37 mouse cellular contexts compared by ENCODE assay signal in the genomic region with DNA sequence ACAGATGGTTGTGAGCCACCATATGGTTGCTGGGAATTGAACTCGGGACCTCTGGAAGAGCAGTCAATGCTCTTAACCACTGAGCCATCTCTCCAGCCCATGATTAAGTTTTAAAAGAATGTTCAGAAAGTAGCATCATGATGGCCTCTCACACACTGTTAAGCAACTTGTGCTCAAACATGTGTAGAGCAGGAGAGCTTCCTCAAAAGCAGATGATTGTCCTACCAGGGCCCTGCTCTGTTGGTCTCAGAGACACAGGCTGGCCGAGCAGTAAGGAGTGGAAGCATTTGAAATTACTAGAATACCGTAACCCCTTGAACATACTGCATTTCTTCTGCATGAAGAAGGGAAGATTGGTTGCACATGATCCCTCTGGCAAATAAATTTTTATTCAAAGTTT. TPM values are rescaled to one million over a fixed set of nuclear protein-coding genes. Genes with fewer than 3 reads are reported as not detected.
"Had no signal": no experiment of that assay in that cellular context is flagged by ENCODE, and none has a peak within 500 bp of the region (broad histone marks: within the 10 kb centered on the region; RNA-seq: fewer than 3 reads in every experiment).

No protein-coding gene starts in this region.

- H3K9ac ChIP-seq: heart, embryonic 13.5 days; heart, embryonic 15.5 days; hindbrain, embryonic 12.5 days; hindbrain, embryonic 14.5 days; intestine, embryonic 15.5 days; limb, embryonic 13.5 days; limb, embryonic 15.5 days had no signal

- H3K27ac ChIP-seq: gastrocnemius, adult 2 months; heart, adult 2 months; heart, embryonic 13.5 days; heart, embryonic 15.5 days; hindbrain, embryonic 10.5 days; hindbrain, embryonic 12.5 days; hindbrain, embryonic 14.5 days; intestine, embryonic 15.5 days; layer of hippocampus, adult 2 months; limb, embryonic 13.5 days; limb, embryonic 15.5 days had no signal

- H3K4me3 ChIP-seq: gastrocnemius, adult 2 months; heart, adult 2 months; heart, embryonic 13.5 days; heart, embryonic 15.5 days; hindbrain, embryonic 10.5 days; hindbrain, embryonic 12.5 days; intestine, embryonic 15.5 days; layer of hippocampus, adult 2 months; limb, embryonic 13.5 days; limb, embryonic 15.5 days had no signal

- DNase-seq: gastrocnemius, adult 2 months; gastrocnemius, postnatal 10 days; gastrocnemius, postnatal 25 days; heart, adult 11 months; heart, adult 2 months; heart, postnatal 4 days; kidney, adult 18-20 months; kidney, adult 8-10 months; kidney, postnatal 10 days; kidney, postnatal 25 days; kidney, postnatal 4 days; layer of hippocampus, postnatal 36 days; left cerebral cortex, postnatal 4 days had no signal

- H3K27me3 ChIP-seq: heart, embryonic 13.5 days; heart, embryonic 15.5 days; hindbrain, embryonic 12.5 days; intestine, embryonic 15.5 days; limb, embryonic 13.5 days; limb, embryonic 15.5 days had no signal

- H3K9me3 ChIP-seq: heart, embryonic 13.5 days; heart, embryonic 15.5 days; hindbrain, embryonic 10.5 days; hindbrain, embryonic 12.5 days; intestine, embryonic 15.5 days; limb, embryonic 13.5 days; limb, embryonic 15.5 days had no signal

- ATAC-seq: hindbrain, embryonic 16.5 days; inflammation-experienced regulatory T-cells, adult 6 months; intestine, embryonic 15.5 days; intestine, postnatal 0 days had no signal

- H3K4me1 ChIP-seq: intestine, embryonic 15.5 days; limb, embryonic 13.5 days; limb, embryonic 15.5 days had no signal

- H3K36me3 ChIP-seq: heart, embryonic 13.5 days; heart, embryonic 15.5 days; hindbrain, embryonic 10.5 days; hindbrain, embryonic 12.5 days; intestine, embryonic 15.5 days; limb, embryonic 13.5 days; limb, embryonic 15.5 days had no signal

- H3K4me2 ChIP-seq: heart, embryonic 11.5 days; heart, embryonic 13.5 days; heart, embryonic 15.5 days; hindbrain, embryonic 12.5 days; hindbrain, embryonic 14.5 days; intestine, embryonic 15.5 days; limb, embryonic 13.5 days; limb, embryonic 15.5 days had no signal

RNA-seq across cellular contexts. Expression of gene Bex6, which starts 20.7 kb away (rescaled TPM):
- total RNA-seq: gastrocnemius, adult 2 months; gastrocnemius, postnatal 25 days; gastrocnemius, postnatal 4 days; heart, adult 2 months; heart, postnatal 25 days; heart, postnatal 4 days; layer of hippocampus, adult 2 months; layer of hippocampus, postnatal 10 days; layer of hippocampus, postnatal 36 days; left cerebral cortex, adult 18-20 months; left cerebral cortex, adult 8-10 months; left cerebral cortex, postnatal 10 days; left cerebral cortex, postnatal 25 days; left cerebral cortex, postnatal 4 days; liver, adult 2 months had no signal
- polyA plus RNA-seq: heart, adult 2 months; heart, embryonic 13.5 days; heart, embryonic 15.5 days; heart, postnatal 0 days; hindbrain, embryonic 10.5 days; hindbrain, embryonic 12.5 days; hindbrain, embryonic 14.5 days; hindbrain, embryonic 16.5 days; kidney, embryonic 14.5 days; kidney, embryonic 16.5 days; limb, embryonic 13.5 days; liver, adult 2 months had no signal
